Mouse (Mus musculus) liver, embryonic 14.5 days (tissue): ENCODE data around the gene Msmb. TPM values are rescaled to one million over a fixed set of nuclear protein-coding genes. Genes with fewer than 3 reads are reported as not detected.
"Not testable (repeated sequence)": the region's sequence is repeated elsewhere in the genome, so short reads cannot be mapped to it uniquely, and the experiment has no call there.

Experiments used
- ATAC-seq: fragments of 200-750 bp; cut with Nextera tagmentation; 2 replicates; pipeline ENCODE4 v1.8.0; 2017; ENCODE audit warnings: moderate number of reproducible peaks, mild to moderate bottlenecking, moderate library complexity; ENCODE audit not compliant: insufficient read depth
- DNase-seq, 3 experiments: peaks; one replicate each; pipeline ENCODE4 v3.0.0-alpha.2; 2012 to 2013; ENCODE audit warnings: low read depth in 3 of 3, low spot score in 3 of 3
- H3K27ac ChIP-seq: fragments of 300-500 bp; sonication (generic); 2 replicates; pipeline ENCODE4 v1.5.1; 2014; ENCODE audit warnings: moderate library complexity, mild to moderate bottlenecking, control low read depth, inconsistent platforms
- H3K27me3 ChIP-seq: fragments of 300-500 bp; sonication (generic); 2 replicates; pipeline ENCODE4 v1.6.1; 2014; ENCODE audit warnings: mild to moderate bottlenecking, low read length, moderate library complexity; ENCODE audit not compliant: control insufficient read depth, insufficient read depth
- H3K36me3 ChIP-seq: fragments of 300-500 bp; sonication (generic); replicated peaks from 2 replicates; pipeline ENCODE4 v1.6.1; 2014; ENCODE audit warnings: low read depth; ENCODE audit not compliant: control insufficient read depth, insufficient read depth
- H3K4me1 ChIP-seq, 2 experiments: fragments of 200-500 bp in 1 of 2; fragments of 300-500 bp in 1 of 2; sonication (generic) in 1 of 2; replicated peaks; 2 replicates each; pipeline ENCODE4 v1.6.1; 2012 to 2014; ENCODE audit warnings: antibody characterized with exemption in 1 of 2, inconsistent platforms in 1 of 2, low read length in 1 of 2; ENCODE audit not compliant: control insufficient read depth in 2 of 2, insufficient read depth in 2 of 2
- H3K4me2 ChIP-seq: fragments of 300-500 bp; sonication (generic); 2 replicates; pipeline ENCODE4 v1.6.1; 2014; ENCODE audit warnings: low read depth, mild to moderate bottlenecking, control low read depth, moderate library complexity
- H3K4me3 ChIP-seq, 2 experiments: fragments of 200-500 bp in 1 of 2; fragments of 300-500 bp in 1 of 2; sonication (generic) in 1 of 2; 2 replicates each; pipeline ENCODE4 v1.5.1; 2012 to 2014; ENCODE audit warnings: low read depth in 2 of 2, low read length in 2 of 2, mild to moderate bottlenecking in 2 of 2, control low read depth in 1 of 2, inconsistent platforms in 1 of 2, moderate library complexity in 1 of 2; ENCODE audit not compliant: insufficient read depth in 1 of 2
- H3K9ac ChIP-seq: fragments of 300-500 bp; sonication (generic); replicated peaks from 2 replicates; pipeline ENCODE4 v1.6.1; 2014; ENCODE audit warnings: mild to moderate bottlenecking, control low read depth, moderate library complexity
- H3K9me3 ChIP-seq: fragments of 300-500 bp; sonication (generic); 2 replicates; pipeline ENCODE4 v1.6.1; 2016; ENCODE audit warnings: low read length, mixed read lengths; ENCODE audit not compliant: control insufficient read depth
- CTCF ChIP-seq: IDR thresholded peaks from 2 replicates; pipeline ENCODE4 v1.5.1; 2016; ENCODE audit warnings: antibody characterized with exemption, low read depth, control low read depth
- EP300 ChIP-seq: IDR thresholded peaks from 2 replicates; pipeline ENCODE4 v1.6.1; 2016; ENCODE audit warnings: antibody characterized with exemption, low read depth
- WGBS: fragments of 180-500 bp; shearing (Covaris S2); extraction: QIAGEN DNeasy Blood & Tissue Kit; methylation state at CpG from one replicate; pipeline ENCODE4 v1.1.7; 2014; ENCODE audit not compliant: insufficient replicate concordance; 5-methylcytosine and 5-hydroxymethylcytosine counted together
- polyA plus RNA-seq, 2 experiments: library from polyadenylated mRNA; depleted of rRNA in 1 of 2; stranded (reverse) in 1 of 2; unstranded in 1 of 2; fragments of >200 nt; fragmentation: Nextera tagmentation in 1 of 2; extraction: Ambion mirVana in 1 of 2; gene quantifications; 2 replicates each; pipeline versions ENCODE4 v1.2.1 to v1.2.3; 2012 to 2014

The Msmb gene
- polyA plus RNA-seq, 2 experiments: 0.19 to 0.33 TPM

DNA sequence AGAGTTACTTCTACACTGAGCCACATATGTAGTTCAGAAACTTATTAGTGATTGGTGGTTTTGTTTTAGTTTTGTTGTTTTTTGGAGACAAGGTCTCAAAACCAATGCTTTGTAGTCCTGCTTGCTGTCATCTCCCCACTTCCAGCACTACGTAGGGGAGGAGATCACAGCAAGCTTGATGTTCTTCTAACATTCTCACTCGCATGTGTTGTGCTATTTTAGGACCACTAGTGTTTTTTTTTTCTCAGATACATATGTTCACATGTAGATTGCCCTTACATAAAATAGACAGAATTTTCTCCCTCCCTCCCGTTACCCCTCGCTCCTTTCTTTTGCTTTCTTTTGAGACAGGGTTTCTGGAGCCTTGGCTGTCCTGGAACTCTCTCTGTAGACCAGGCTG lies 28.3 kb downstream of the Msmb start:
- no peaks in the 10 kb centered on the region for H3K9me3 ChIP-seq
- H3K27ac ChIP-seq: peak overlapping the region; percentile 61
- peak overlapping the region; percentile 88 for H3K9ac ChIP-seq
- TF ChIP-seq CTCF (no peak), EP300 (no peak)
- H3K4me3 ChIP-seq: peak overlapping the region; percentile 85 to 97
- peaks cover 38 to 39% of the 10 kb centered on the region in 2 experiments for H3K4me1 ChIP-seq
- no peaks in the 10 kb centered on the region for H3K27me3 ChIP-seq
- H3K36me3 ChIP-seq: peaks cover 63% of the 10 kb centered on the region
- ATAC-seq: no peak
- 84% methylated on average over 4 of the region's 4 CpGs for WGBS
- peak overlapping the region; percentile 74 for H3K4me2 ChIP-seq
- DNase-seq: no peak

DNA sequence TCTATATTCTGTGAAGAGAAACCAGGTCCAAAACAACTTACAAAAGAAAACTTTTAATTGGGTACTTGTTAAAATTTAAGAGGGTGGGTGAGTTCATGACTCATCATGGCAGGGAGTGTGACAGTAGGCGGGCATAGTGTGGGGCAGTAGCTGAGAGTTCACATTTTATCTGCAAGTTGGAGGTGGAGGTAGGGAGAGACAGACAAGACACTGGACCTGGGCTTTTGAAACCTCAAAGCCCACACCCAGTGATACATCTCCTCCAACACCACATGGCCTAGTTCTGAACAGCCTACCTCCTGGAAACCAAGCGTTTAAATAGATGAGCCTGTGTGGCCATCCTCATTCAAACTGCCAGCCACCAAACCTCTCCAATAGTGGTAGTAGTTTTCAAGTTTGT lies 33.5 kb downstream of the Msmb start:
- Histone ChIP-seq H3K9ac (no peak overlapping the region), H3K4me3 (no peak overlapping the region), H3K27me3 (no peaks in the 10 kb centered on the region), H3K36me3 (peaks cover 71% of the 10 kb centered on the region), H3K4me1 (peaks cover 1 to 5% of the 10 kb centered on the region in 2 experiments), H3K27ac (no peak overlapping the region), H3K4me2 (no peak overlapping the region), H3K9me3 (no peaks in the 10 kb centered on the region)
- ATAC-seq (peak; percentile 43; the same call in 1 of the 2 replicates), DNase-seq (no peak)
- 57% methylated on average over 2 of the region's 2 CpGs for WGBS
- TF ChIP-seq EP300 (no peak), CTCF (no peak)

- DNase-seq, H3K4me1 ChIP-seq, H3K9ac ChIP-seq, H3K27me3 ChIP-seq, H3K9me3 ChIP-seq, H3K27ac ChIP-seq, ATAC-seq, H3K4me2 ChIP-seq, H3K4me3 ChIP-seq: not testable (repeated sequence)
- H3K36me3 ChIP-seq: peaks cover 70% of the 10 kb centered on the region
- WGBS: 80% methylated on average over 4 of the region's 5 CpGs
Observed at GRCm38 (mm10) chr14:32176590-32176989, 34.8 kb downstream of the Msmb start.

DNA sequence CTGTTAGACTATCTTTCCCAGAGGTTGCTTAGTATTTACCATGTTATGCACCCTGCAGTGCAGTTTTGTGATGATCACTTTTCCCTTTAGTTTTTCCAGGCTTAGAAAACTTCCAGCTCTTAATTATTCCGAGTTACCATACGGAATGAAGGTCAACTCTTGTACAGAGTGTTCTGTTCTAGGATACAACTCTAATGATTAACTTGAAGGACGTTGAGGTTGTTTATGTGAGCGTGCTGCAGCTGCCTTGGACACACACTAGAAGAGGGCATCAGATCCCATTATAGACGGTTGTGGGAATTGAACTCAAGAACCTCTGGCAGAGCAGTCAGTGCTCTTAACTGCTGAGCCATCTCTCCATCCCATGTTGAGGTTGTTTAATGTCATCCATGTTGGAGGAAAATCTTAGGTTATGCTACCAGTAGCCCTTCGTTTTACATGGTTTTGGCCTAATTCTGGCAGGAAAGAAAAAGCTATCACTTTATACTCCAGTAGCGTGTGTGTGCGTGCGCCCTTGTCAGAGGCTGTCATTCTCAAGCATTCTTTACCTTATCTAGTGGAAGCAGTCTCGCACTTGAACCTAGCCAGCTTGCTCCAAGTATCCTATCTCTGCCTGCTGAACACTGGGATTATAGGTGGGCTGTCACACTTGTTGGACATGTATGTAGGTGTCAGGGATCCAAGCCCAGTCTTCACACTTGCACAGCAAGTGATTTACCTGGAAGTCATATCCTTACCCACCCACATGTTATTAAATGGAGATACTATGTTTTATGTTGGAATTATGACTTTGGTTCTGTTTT lies 37.8 kb downstream of the Msmb start:
- no peaks in the 10 kb centered on the region for H3K27me3 ChIP-seq
- H3K4me1 ChIP-seq: peaks cover 0 to 3% of the 10 kb centered on the region in 2 experiments; a peak in 2 of 4 replicates
- TF ChIP-seq EP300 (no peak), CTCF (no peak)
- ATAC-seq: peak; percentile 29; the same call in 1 of the 2 replicates
- peaks cover 66% of the 10 kb centered on the region for H3K36me3 ChIP-seq
- DNase-seq: no peak
- H3K9ac ChIP-seq: no peak overlapping the region
- H3K4me3 ChIP-seq: no peak overlapping the region
- H3K9me3 ChIP-seq: no peaks in the 10 kb centered on the region
- no peak overlapping the region for H3K4me2 ChIP-seq
- H3K27ac ChIP-seq: no peak overlapping the region
- 66% methylated on average over 10 of the region's 10 CpGs for WGBS

DNA sequence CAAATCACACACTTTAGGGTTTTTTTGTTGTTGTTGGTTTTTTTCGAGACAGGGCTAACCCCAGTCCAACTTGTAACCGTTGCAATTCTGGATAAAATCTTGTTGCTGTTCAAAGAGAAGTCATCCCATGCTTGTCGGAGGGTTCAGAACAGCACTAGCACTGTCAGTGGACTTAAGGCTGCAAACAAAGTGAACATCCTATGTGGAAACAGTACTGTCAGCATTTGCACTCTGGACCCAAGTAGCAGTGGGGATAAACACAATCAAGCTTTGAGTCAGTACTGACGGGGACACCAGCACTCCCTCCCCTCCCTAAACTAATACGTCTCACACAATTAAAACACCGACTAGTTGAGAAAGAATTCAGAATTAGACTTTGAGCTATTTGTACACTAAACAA lies 39.0 kb downstream of the Msmb start:
- 75% methylated on average over 6 of the region's 6 CpGs for WGBS
- no peaks in the 10 kb centered on the region for H3K27me3 ChIP-seq
- H3K9ac ChIP-seq: no peak overlapping the region
- no peak for TF ChIP-seq EP300
- no peak for TF ChIP-seq CTCF
- no peak overlapping the region for H3K27ac ChIP-seq
- H3K9me3 ChIP-seq: no peaks in the 10 kb centered on the region
- H3K4me2 ChIP-seq: no peak overlapping the region
- H3K4me1 ChIP-seq: no peaks in the 10 kb centered on the region
- ATAC-seq: no peak
- DNase-seq: no peak
- H3K4me3 ChIP-seq: no peak overlapping the region
- peaks cover 60% of the 10 kb centered on the region for H3K36me3 ChIP-seq
